Mouse (Mus musculus) bone marrow, adult 2 months (tissue): Measurements from ENCODE around the gene Pld1. TPM values are rescaled to one million over a fixed set of nuclear protein-coding genes. Genes with fewer than 3 reads are reported as not detected.

Source experiments
- H3K27ac ChIP-seq: fragments of 200-500 bp; 2 replicates; pipeline ENCODE4 v1.5.1; 2012; ENCODE audit warnings: low read depth, mild to moderate bottlenecking, control low read depth, inconsistent platforms, low read length; ENCODE audit not compliant: control insufficient read depth, poor library complexity, insufficient read depth
- H3K4me1 ChIP-seq: fragments of 200-500 bp; 2 replicates; pipeline ENCODE4 v1.6.1; 2011; ENCODE audit warnings: low read length; ENCODE audit not compliant: control insufficient read depth, insufficient read depth
- H3K4me3 ChIP-seq: fragments of 200-500 bp; replicated peaks from 2 replicates; pipeline ENCODE3; 2011; ENCODE audit warnings: mild to moderate bottlenecking, low read depth, low read length, control low read depth; ENCODE audit not compliant: control insufficient read depth
- CTCF ChIP-seq: fragments of 200-500 bp; IDR thresholded peaks from 2 replicates; pipeline ENCODE4 v1.5.1; 2011; ENCODE audit warnings: low read length, control low read depth; ENCODE audit not compliant: control insufficient read depth, insufficient read depth
- POLR2A ChIP-seq: fragments of 200-500 bp; IDR thresholded peaks from 2 replicates; pipeline ENCODE4 v1.6.1; 2011; ENCODE audit warnings: low read depth, mild to moderate bottlenecking, control low read depth, low read length, borderline replicate concordance; ENCODE audit not compliant: control insufficient read depth
- WGBS: fragments of 180-500 bp; shearing (Covaris S2); methylation state at CpG from one replicate; pipeline ENCODE4 v1.1.7; 2018; 5-methylcytosine and 5-hydroxymethylcytosine counted together
- polyA plus RNA-seq: library from polyadenylated mRNA; stranded (reverse); fragments of >200 nt; gene quantifications from 2 replicates; pipeline ENCODE4 v1.2.4, GENCODE M21; 2011; ENCODE audit warnings: low replicate concordance; ENCODE audit not compliant: missing spikeins, insufficient read depth, insufficient read length

Pld1 gene
- polyA plus RNA-seq, 1 experiment = 5.7 TPM

- Histone ChIP-seq H3K4me1 (peaks cover under 1% of the 10 kb centered on the region), H3K27ac (no peak overlapping the region), H3K4me3 (no peak overlapping the region)
- 85% methylated on average over 1 of the region's 1 CpGs for WGBS
- TF ChIP-seq POLR2A = no peak
- no peak for TF ChIP-seq CTCF
Observed at GRCm38 (mm10) chr3:27956006-27956405, 17.5 kb downstream of the Pld1 start.

- WGBS = 81% methylated on average over 6 of the region's 6 CpGs
- TF ChIP-seq POLR2A (no peak), CTCF (no peak)
- Histone ChIP-seq H3K4me1 (peaks cover 3% of the 10 kb centered on the region), H3K27ac (no peak overlapping the region; the same call in 1 of the 2 replicates), H3K4me3 (no peak overlapping the region)
Observed at GRCm38 (mm10) chr3:27959221-27959620, 20.7 kb downstream of the Pld1 start.

- Histone ChIP-seq H3K27ac (no peak overlapping the region), H3K4me3 (no peak overlapping the region), H3K4me1 (peaks cover 3% of the 10 kb centered on the region)
- WGBS = 39% methylated on average over 3 of the region's 3 CpGs
- TF ChIP-seq CTCF (no peak), POLR2A (no peak)
Observed at GRCm38 (mm10) chr3:27961162-27961561, 22.7 kb downstream of the Pld1 start.

GRCm38 (mm10) chr3:27963795-27964201 is 25.3 kb downstream of the Pld1 start:
- no peak overlapping the region for H3K27ac ChIP-seq
- WGBS = 78% methylated on average over 6 of the region's 6 CpGs
- no peak overlapping the region for H3K4me3 ChIP-seq
- peaks cover 3% of the 10 kb centered on the region for H3K4me1 ChIP-seq
- TF ChIP-seq POLR2A (no peak), CTCF (no peak)

GRCm38 (mm10) chr3:27968671-27969070 is 30.2 kb downstream of the Pld1 start:
- TF ChIP-seq CTCF (no peak), POLR2A (no peak)
- H3K4me3 ChIP-seq = no peak overlapping the region
- no peak overlapping the region for H3K27ac ChIP-seq
- no peaks in the 10 kb centered on the region; the same call in 1 of the 2 replicates for H3K4me1 ChIP-seq
- 84% methylated on average over 8 of the region's 8 CpGs for WGBS

GRCm38 (mm10) chr3:27973936-27974335 is 35.4 kb downstream of the Pld1 start:
- WGBS = 90% methylated on average over 7 of the region's 7 CpGs
- TF ChIP-seq CTCF (no peak), POLR2A (no peak)
- Histone ChIP-seq H3K4me3 (no peak overlapping the region), H3K4me1 (no peaks in the 10 kb centered on the region), H3K27ac (no peak overlapping the region)

GRCm38 (mm10) chr3:27974981-27975380 is 36.5 kb downstream of the Pld1 start:
- no peaks in the 10 kb centered on the region for H3K4me1 ChIP-seq
- no peak overlapping the region for H3K27ac ChIP-seq
- 86% methylated on average over 3 of the region's 3 CpGs for WGBS
- TF ChIP-seq POLR2A (no peak), CTCF (no peak)
- no peak overlapping the region for H3K4me3 ChIP-seq

- WGBS = 73% methylated on average over 10 of the region's 10 CpGs
- no peak for TF ChIP-seq POLR2A
- no peak for TF ChIP-seq CTCF
- no peak overlapping the region for H3K27ac ChIP-seq
- no peaks in the 10 kb centered on the region for H3K4me1 ChIP-seq
- no peak overlapping the region for H3K4me3 ChIP-seq
Observed at GRCm38 (mm10) chr3:27976931-27977544, 38.5 kb downstream of the Pld1 start.

GRCm38 (mm10) chr3:27978030-27978723 is 39.7 kb downstream of the Pld1 start:
- Histone ChIP-seq H3K4me3 (no peak overlapping the region), H3K4me1 (no peaks in the 10 kb centered on the region), H3K27ac (no peak overlapping the region)
- TF ChIP-seq POLR2A (no peak), CTCF (no peak)
- 81% methylated on average over 9 of the region's 9 CpGs for WGBS
